ENCODE assay signal across 16 mouse cellular contexts in the genomic region with DNA sequence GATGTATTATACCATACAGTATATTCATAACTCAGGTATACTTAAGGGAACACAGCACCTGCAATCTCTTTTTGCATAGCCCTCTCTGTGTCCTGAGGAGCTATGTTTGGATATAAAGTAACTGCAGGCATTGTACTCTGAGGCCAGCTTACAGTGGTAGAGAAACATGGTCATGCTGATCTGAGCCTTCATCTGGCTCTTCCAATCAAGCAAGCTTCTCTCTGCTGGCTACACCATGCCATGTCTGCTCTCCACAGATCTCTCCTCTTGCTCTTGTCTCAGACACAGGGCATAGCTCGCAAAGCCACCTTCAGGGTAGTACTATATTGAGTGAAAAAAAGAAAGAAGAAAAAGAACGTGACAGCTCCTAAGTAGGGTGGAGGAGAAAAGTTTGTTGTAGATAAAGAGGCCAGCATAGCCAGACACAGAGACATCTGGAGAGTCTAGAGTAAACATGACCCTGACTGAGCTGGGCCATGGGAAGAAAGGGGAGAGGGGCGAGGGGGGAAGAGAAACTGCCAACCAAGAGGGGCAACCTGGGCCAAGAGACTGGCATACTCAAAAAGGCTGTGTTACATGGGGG. TPM values are rescaled to one million over a fixed set of nuclear protein-coding genes. Genes with fewer than 3 reads are reported as not detected.
DNase-seq lines count a peak whose midpoint lies in the region; ATAC-seq and TF ChIP-seq lines count a peak whose summit lies in the region.
"Had no signal": no experiment of that assay in that cellular context is flagged by ENCODE, and none has a peak within 500 bp of the region (broad histone marks: within the 10 kb centered on the region; RNA-seq: fewer than 3 reads in every experiment).

No protein-coding gene starts in this region.

- 21% methylated on average over 3 of the region's 3 CpGs for WGBS in lung, embryonic 14.5 days
- 27% methylated on average over 3 of the region's 3 CpGs for WGBS in liver, embryonic 13.5 days (ENCODE audit: insufficient replicate concordance)

- no peaks in the 10 kb centered on the region for H3K36me3 ChIP-seq in lung, embryonic 14.5 days (ENCODE audit: insufficient read depth)
- no peaks in the 10 kb centered on the region for H3K36me3 ChIP-seq in liver, embryonic 13.5 days

- no peak overlapping the region for H3K4me3 ChIP-seq in lung, embryonic 14.5 days (ENCODE audit: low read depth, low read length)
- no peak overlapping the region for H3K4me3 ChIP-seq in liver, embryonic 13.5 days (replicated peaks)

- DNase-seq in lung, embryonic 14.5 days, result no peak
- no peak for DNase-seq in lung, postnatal 4 days
- DNase-seq in liver, embryonic 13.5 days, result no peak
- peak; percentile 6 for DNase-seq in yolk sac, embryonic 10.5 days (ENCODE audit: low spot score)
- no peak for DNase-seq in neural tube, embryonic 10.5 days (ENCODE audit: extremely low spot score, low spot score)
- no peak for DNase-seq in adrenal gland, postnatal 36 days
- DNase-seq: adrenal gland, postnatal 14 days; cerebellum, adult 2 months; heart, adult 18-20 months; kidney, adult 8-10 months; kidney, postnatal 25 days; right cerebral cortex, postnatal 4 days had no signal

- TF ChIP-seq CTCF in lung, embryonic 14.5 days (IDR thresholded peaks at IDR 0.05; ENCODE audit: low read depth), result no peak

- no peak overlapping the region for H3K9ac ChIP-seq in lung, embryonic 14.5 days
- H3K9ac ChIP-seq in liver, embryonic 13.5 days, result no peak overlapping the region

- peak; percentile 24; the same call in 1 of the 2 replicates for ATAC-seq in lung, embryonic 14.5 days (ENCODE audit: insufficient read depth)
- ATAC-seq in liver, embryonic 13.5 days (ENCODE audit: low read depth), result peak; percentile 86
- peak; percentile 71 for ATAC-seq in megakaryocyte-erythroid progenitor cell, adult 5-6 weeks (replicated peaks; ENCODE audit: low FRiP score, low TSS enrichment, poor library complexity, severe bottlenecking)
- ATAC-seq: hindbrain, embryonic 16.5 days; lung, postnatal 0 days; midbrain, embryonic 16.5 days had no signal

- no peaks in the 10 kb centered on the region for H3K9me3 ChIP-seq in lung, embryonic 14.5 days (ENCODE audit: low read depth, low read length)
- H3K9me3 ChIP-seq in liver, embryonic 13.5 days (replicated peaks), result no peaks in the 10 kb centered on the region

- peaks cover 5% of the 10 kb centered on the region for H3K4me1 ChIP-seq in lung, embryonic 14.5 days (ENCODE audit: insufficient read depth)
- H3K4me1 ChIP-seq in liver, embryonic 13.5 days (replicated peaks), result peaks cover 14% of the 10 kb centered on the region

- no peaks in the 10 kb centered on the region for H3K27me3 ChIP-seq in lung, embryonic 14.5 days (ENCODE audit: insufficient read depth, low read length)
- no peaks in the 10 kb centered on the region for H3K27me3 ChIP-seq in liver, embryonic 13.5 days

- H3K27ac ChIP-seq in lung, embryonic 14.5 days (ENCODE audit: low read depth), result no peak overlapping the region
- H3K27ac ChIP-seq in liver, embryonic 13.5 days, result 0 out of 2 replicates have a peak overlapping the region, but pooled peaks have one; percentile 7

- no peak overlapping the region for H3K4me2 ChIP-seq in lung, embryonic 14.5 days
- H3K4me2 ChIP-seq in liver, embryonic 13.5 days, result 0 out of 2 replicates have a peak overlapping the region, but pooled peaks have one; percentile 1

RNA-seq across cellular contexts. Expression of gene Top2b, which starts 29.1 kb away (rescaled TPM):
- polyA plus RNA-seq in lung, embryonic 14.5 days (2014; fragmentation: Nextera tagmentation; extraction: Ambion mirVana), result 101 and 103 TPM in 2 replicates
- 17.6 and 22.8 TPM in 2 replicates for polyA plus RNA-seq in liver, embryonic 13.5 days (2015; fragmentation: Nextera tagmentation; extraction: Ambion mirVana)
- 104 and 164 TPM in 2 replicates for total RNA-seq in megakaryocyte-erythroid progenitor cell, adult 5-6 weeks (2014; fragmentation: Nextera tagmentation)
- total RNA-seq in megakaryocyte-erythroid progenitor cell, adult 5-6 weeks (2017), result 230 and 254 TPM in 2 replicates
- total RNA-seq in adrenal gland, postnatal 36 days (2021), result 10 to 100 TPM; 83.8 to 89.0 TPM

Comparison
In these comparisons a context has a peak if more than half of its experiments do, and no peak if none do; other contexts are left out.
1. ATAC-seq: peak in every context shown above with its lines; median percentile 86 in liver, embryonic 13.5 days; 71 in megakaryocyte-erythroid progenitor cell, adult 5-6 weeks; 24 in lung, embryonic 14.5 days.